35 mouse cellular contexts compared by ENCODE assay signal in genomic region chr11:56932766-56933165, GRCm38 (mm10).
"Had no signal": no experiment of that assay in that cellular context is flagged by ENCODE, and none has a peak within 500 bp of the region (broad histone marks: within the 10 kb centered on the region; RNA-seq: fewer than 3 reads in every experiment).

No protein-coding gene starts in this region.

- H3K27me3 ChIP-seq: heart, embryonic 12.5 days; heart, embryonic 13.5 days; heart, embryonic 15.5 days; hindbrain, embryonic 12.5 days; hindbrain, embryonic 13.5 days; hindbrain, embryonic 15.5 days; intestine, embryonic 15.5 days; kidney, embryonic 15.5 days had no signal

- H3K9me3 ChIP-seq: heart, embryonic 10.5 days; heart, embryonic 13.5 days; heart, embryonic 15.5 days; hindbrain, embryonic 12.5 days; hindbrain, embryonic 13.5 days; hindbrain, embryonic 15.5 days; intestine, embryonic 15.5 days; kidney, embryonic 15.5 days had no signal

- H3K27ac ChIP-seq: heart, embryonic 10.5 days; heart, embryonic 13.5 days; heart, embryonic 15.5 days; hindbrain, embryonic 10.5 days; hindbrain, embryonic 12.5 days; hindbrain, embryonic 13.5 days; hindbrain, embryonic 14.5 days; hindbrain, embryonic 15.5 days; hindbrain, postnatal 0 days; intestine, embryonic 15.5 days; kidney, embryonic 15.5 days; kidney, postnatal 0 days; layer of hippocampus, adult 2 months had no signal

- ATAC-seq: hindbrain, embryonic 16.5 days; hindbrain, postnatal 0 days; inflammation-experienced regulatory T-cells, adult 6 months; intestine, embryonic 15.5 days; intestine, embryonic 16.5 days; intestine, postnatal 0 days had no signal

- H3K4me3 ChIP-seq: heart, embryonic 10.5 days; heart, embryonic 12.5 days; heart, embryonic 13.5 days; heart, embryonic 15.5 days; hindbrain, embryonic 10.5 days; hindbrain, embryonic 12.5 days; hindbrain, embryonic 13.5 days; hindbrain, embryonic 15.5 days; intestine, embryonic 15.5 days; kidney, embryonic 15.5 days; layer of hippocampus, adult 2 months had no signal

- H3K4me1 ChIP-seq: heart, embryonic 10.5 days; heart, embryonic 12.5 days; heart, embryonic 13.5 days; heart, embryonic 15.5 days; hindbrain, embryonic 10.5 days; hindbrain, embryonic 12.5 days; hindbrain, embryonic 15.5 days; intestine, embryonic 15.5 days; kidney, embryonic 15.5 days had no signal

- H3K9ac ChIP-seq: heart, embryonic 12.5 days; heart, embryonic 13.5 days; heart, embryonic 15.5 days; hindbrain, embryonic 12.5 days; hindbrain, embryonic 13.5 days; hindbrain, embryonic 14.5 days; hindbrain, embryonic 15.5 days; intestine, embryonic 15.5 days; kidney, embryonic 15.5 days had no signal

- H3K36me3 ChIP-seq: heart, embryonic 10.5 days; heart, embryonic 12.5 days; heart, embryonic 13.5 days; heart, embryonic 15.5 days; hindbrain, embryonic 10.5 days; hindbrain, embryonic 12.5 days; hindbrain, embryonic 13.5 days; hindbrain, embryonic 15.5 days; intestine, embryonic 15.5 days; kidney, embryonic 15.5 days had no signal

- H3K4me2 ChIP-seq: heart, embryonic 11.5 days; heart, embryonic 12.5 days; heart, embryonic 13.5 days; heart, embryonic 15.5 days; hindbrain, embryonic 12.5 days; hindbrain, embryonic 13.5 days; hindbrain, embryonic 14.5 days; hindbrain, embryonic 15.5 days; intestine, embryonic 15.5 days; kidney, embryonic 15.5 days had no signal

- DNase-seq: heart, postnatal 10 days; heart, postnatal 14 days; heart, postnatal 36 days; heart, postnatal 4 days; kidney, adult 11 months; kidney, adult 18-20 months; kidney, adult 2 months; kidney, adult 8-10 months; kidney, adult 9 months; kidney, postnatal 10 days; kidney, postnatal 14 days; kidney, postnatal 25 days; kidney, postnatal 36 days; kidney, postnatal 4 days; layer of hippocampus, adult 9-11 months; layer of hippocampus, postnatal 36 days had no signal
